Mouse (Mus musculus): ENCODE data around the gene Lpo.

DNA sequence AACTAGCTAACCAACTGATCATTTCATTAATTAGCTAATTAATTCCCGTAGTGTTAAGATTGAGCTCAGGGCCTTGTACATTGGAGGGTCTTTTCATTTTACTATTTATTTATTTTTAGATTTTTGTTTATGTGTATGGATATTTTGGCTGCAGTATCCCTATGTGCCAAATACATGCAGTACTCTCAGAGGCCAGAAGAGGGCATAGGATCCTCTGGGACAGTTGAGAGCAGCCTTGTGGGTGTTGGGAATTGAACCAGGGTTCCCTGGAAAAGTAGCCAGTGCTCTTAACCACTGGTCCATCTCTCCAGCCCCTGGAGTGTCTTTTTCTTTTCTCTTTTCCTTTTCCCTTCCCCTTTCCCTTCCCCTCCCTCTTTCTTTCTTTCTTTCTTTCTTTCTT, 22.6 kb downstream of the Lpo start:
- TF ChIP-seq POLR2A (IDR thresholded peaks at IDR 0.05; ENCODE audit: extremely low read depth, insufficient read depth, low read length) (no peak), CTCF (IDR thresholded peaks at IDR 0.05; ENCODE audit: extremely low read depth, insufficient read depth, low read length) (peak; percentile 23; the same call in 1 of the 2 replicates)
